Mouse (Mus musculus) hindbrain, embryonic 10.5 days (tissue): Measurements from ENCODE around the gene Med9. TPM values are rescaled to one million over a fixed set of nuclear protein-coding genes. Genes with fewer than 3 reads are reported as not detected.

Source experiments
- polyA plus RNA-seq: library from polyadenylated mRNA; unstranded; fragments of >200 nt; fragmentation: Nextera tagmentation; extraction: Ambion mirVana; gene quantifications from 2 replicates; pipeline ENCODE4 v1.2.1, GENCODE M21; 2016

Med9 gene
- polyA plus RNA-seq, 1 experiment from 2014 or later: 53.3 TPM

Other genes with a start within 250 kb of the Med9 start
- 1.9 and 2.6 TPM in 2 replicates for gene Pld6, start 160.6 kb upstream of the Med9 start, polyA plus RNA-seq
- gene Flcn, start 138.2 kb upstream of the Med9 start, polyA plus RNA-seq: 29.6 and 31.0 TPM in 2 replicates
- 41.2 and 47.7 TPM in 2 replicates for gene Nt5m, start 108.8 kb upstream of the Med9 start, polyA plus RNA-seq
- 233 and 255 TPM in 2 replicates for gene Cops3, start 108.4 kb upstream of the Med9 start, polyA plus RNA-seq
- 1.6 and 2.9 TPM in 2 replicates for gene Rasd1, start 16.7 kb downstream of the Med9 start, polyA plus RNA-seq
- gene Pemt, start 98.3 kb downstream of the Med9 start, polyA plus RNA-seq: 8.3 and 9.2 TPM in 2 replicates
- 25.3 and 31.0 TPM in 2 replicates for gene Rai1, start 156.8 kb downstream of the Med9 start, polyA plus RNA-seq